Mouse (Mus musculus) A20 (cell line): Measurements from ENCODE around the gene Kif9.

Source experiments
- DNase-seq: peaks from one replicate; pipeline ENCODE4 v3.0.0-alpha.2; 2011; ENCODE audit warnings: low read depth, low spot score

The Kif9 gene

GRCm38 (mm10) chr9:110529002-110529737, 52.4 kb downstream of the Kif9 start:
- DNase-seq, result no peak

- DNase-seq, result peak; percentile 86
Measured at GRCm38 (mm10) chr9:110530650-110531049, 53.9 kb downstream of the Kif9 start.

GRCm38 (mm10) chr9:110531151-110531791, 54.5 kb downstream of the Kif9 start:
- peak; percentile 73 for DNase-seq

GRCm38 (mm10) chr9:110531914-110532489, 55.2 kb downstream of the Kif9 start:
- DNase-seq, result peak; percentile 98

- DNase-seq, result peak; percentile 86
Measured at GRCm38 (mm10) chr9:110532538-110533291, 56.0 kb downstream of the Kif9 start, which contains the start of gene Setd2. Gene Setd2 (plus strand): TSS chr9:110532597.

GRCm38 (mm10) chr9:110533645-110534044, 56.9 kb downstream of the Kif9 start:
- peak; percentile 66 for DNase-seq

- peak; percentile 79 for DNase-seq
Measured at GRCm38 (mm10) chr9:110535114-110535513, 58.4 kb downstream of the Kif9 start.

GRCm38 (mm10) chr9:110536636-110537035, 59.9 kb downstream of the Kif9 start:
- no peak for DNase-seq

- DNase-seq, result no peak
Measured at GRCm38 (mm10) chr9:110538511-110538910, 61.8 kb downstream of the Kif9 start.

GRCm38 (mm10) chr9:110541988-110542387, 65.2 kb downstream of the Kif9 start:
- DNase-seq, result no peak

- DNase-seq, result no peak
Measured at GRCm38 (mm10) chr9:110548261-110548660, 71.5 kb downstream of the Kif9 start.

- DNase-seq, result peak; percentile 25
Measured at GRCm38 (mm10) chr9:110568309-110568708, 91.6 kb downstream of the Kif9 start.
